Mouse (Mus musculus) embryonic facial prominence, embryonic 14.5 days (tissue): ENCODE data around the gene Pglyrp2. TPM values are rescaled to one million over a fixed set of nuclear protein-coding genes. Genes with fewer than 3 reads are reported as not detected.

Experiments used
- ATAC-seq: fragments of 200-750 bp; cut with Nextera tagmentation; 2 replicates; pipeline ENCODE4 v1.8.0; 2017; ENCODE audit warnings: low read depth, moderate number of reproducible peaks, moderate TSS enrichment
- DNase-seq: peaks from one replicate; pipeline ENCODE4 v3.0.0-alpha.2; 2015; ENCODE audit warnings: low spot score
- H3K27ac ChIP-seq: fragments of 300-500 bp; sonication (generic); replicated peaks from 2 replicates; pipeline ENCODE4 v1.5.1; 2014; ENCODE audit warnings: low read depth, mild to moderate bottlenecking, low read length, moderate library complexity
- H3K27me3 ChIP-seq: fragments of 300-500 bp; sonication (generic); replicated peaks from 2 replicates; pipeline ENCODE4 v1.6.1; 2014; ENCODE audit warnings: low read length; ENCODE audit not compliant: control insufficient read depth, insufficient read depth
- H3K36me3 ChIP-seq: fragments of 300-500 bp; sonication (generic); 2 replicates; pipeline ENCODE4 v1.6.1; 2014; ENCODE audit warnings: low read length, mixed read lengths; ENCODE audit not compliant: control insufficient read depth, insufficient read depth
- H3K4me1 ChIP-seq: fragments of 300-500 bp; sonication (generic); 2 replicates; pipeline ENCODE4 v1.6.1; 2014; ENCODE audit warnings: antibody characterized with exemption, low read length; ENCODE audit not compliant: control insufficient read depth, insufficient read depth
- H3K4me2 ChIP-seq: fragments of 300-500 bp; sonication (generic); 2 replicates; pipeline ENCODE4 v1.6.1; 2014; ENCODE audit warnings: low read depth, mild to moderate bottlenecking, low read length, moderate library complexity, mixed read lengths
- H3K4me3 ChIP-seq: fragments of 300-500 bp; sonication (generic); 2 replicates; pipeline ENCODE4 v1.5.1; 2014; ENCODE audit warnings: low read depth, mild to moderate bottlenecking, low read length
- H3K9ac ChIP-seq: fragments of 300-500 bp; sonication (generic); 2 replicates; pipeline ENCODE4 v1.6.1; 2014; ENCODE audit warnings: low read depth, mild to moderate bottlenecking, low read length, moderate library complexity, mixed read lengths
- H3K9me3 ChIP-seq: fragments of 300-500 bp; sonication (generic); 2 replicates; pipeline ENCODE4 v1.6.1; 2016; ENCODE audit warnings: low read length; ENCODE audit not compliant: control insufficient read depth
- WGBS: fragments of 180-500 bp; shearing (Covaris S2); extraction: QIAGEN DNeasy Blood & Tissue Kit; methylation state at CpG from one replicate; pipeline ENCODE4 v1.1.7; 2014; 5-methylcytosine and 5-hydroxymethylcytosine counted together
- polyA plus RNA-seq: library from polyadenylated mRNA; unstranded; fragments of >200 nt; fragmentation: Nextera tagmentation; extraction: Ambion mirVana; gene quantifications from 2 replicates; pipeline ENCODE4 v1.2.1, GENCODE M21; 2014

The Pglyrp2 gene
- polyA plus RNA-seq, 1 experiment from 2014 or later = 0.17 TPM

DNA sequence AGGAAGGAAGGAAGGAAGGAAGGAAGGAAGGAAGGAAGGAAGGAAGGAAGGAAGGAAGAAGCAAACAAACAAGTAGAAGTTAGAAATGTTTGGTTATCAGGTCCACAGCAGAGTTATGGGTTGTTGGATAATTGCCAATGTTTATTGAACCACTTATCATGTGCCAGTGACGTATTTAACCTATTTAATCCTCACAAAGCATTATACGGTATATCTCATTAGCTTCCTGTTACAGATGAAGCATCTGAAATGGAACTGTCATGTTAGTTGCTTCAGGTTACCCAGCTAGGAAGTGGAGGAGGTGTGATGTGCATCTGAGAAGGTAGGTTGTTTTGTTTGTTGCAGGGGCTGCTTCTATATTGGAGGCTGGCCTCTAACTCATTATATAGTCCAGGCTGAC lies 4.0 kb downstream of the Pglyrp2 start:
- Histone ChIP-seq H3K4me1 (no peaks in the 10 kb centered on the region), H3K36me3 (no peaks in the 10 kb centered on the region), H3K9me3 (no peaks in the 10 kb centered on the region), H3K27ac (no peak overlapping the region), H3K9ac (no peak overlapping the region), H3K4me3 (no peak overlapping the region), H3K27me3 (peaks cover 15% of the 10 kb centered on the region), H3K4me2 (no peak overlapping the region)
- DNase-seq (no peak), ATAC-seq (no peak)
- WGBS = 51% methylated on average over 2 of the region's 2 CpGs

DNA sequence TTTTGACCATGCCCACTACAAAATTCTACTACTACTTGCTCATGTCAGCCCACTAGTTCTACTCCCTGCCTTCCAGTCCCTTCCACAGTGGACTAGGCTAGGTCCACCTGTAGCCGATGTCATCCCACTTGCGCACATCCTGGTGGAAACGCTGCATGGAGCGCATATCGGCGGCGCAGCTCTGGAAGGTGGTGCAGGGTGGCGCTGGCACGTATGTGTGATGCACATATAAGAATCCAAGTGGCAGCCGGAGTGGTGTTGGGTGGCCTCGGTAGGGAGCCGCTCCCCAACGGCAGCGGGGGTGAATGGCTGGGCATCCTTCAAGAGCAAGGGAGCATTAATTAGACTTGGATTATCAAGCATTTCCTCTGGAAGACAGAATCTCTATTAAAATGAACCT lies 7.2 kb downstream of the Pglyrp2 start:
- no peak for DNase-seq
- peaks cover 15% of the 10 kb centered on the region for H3K27me3 ChIP-seq
- no peaks in the 10 kb centered on the region for H3K36me3 ChIP-seq
- no peak for ATAC-seq
- H3K4me3 ChIP-seq = no peak overlapping the region
- H3K9me3 ChIP-seq = no peaks in the 10 kb centered on the region
- no peak overlapping the region for H3K27ac ChIP-seq
- WGBS = 95% methylated on average over 14 of the region's 14 CpGs
- no peak overlapping the region for H3K4me2 ChIP-seq
- no peak overlapping the region for H3K9ac ChIP-seq
- no peaks in the 10 kb centered on the region for H3K4me1 ChIP-seq

GRCm38 (mm10) chr17:32415417-32416020 lies 8.4 kb downstream of the Pglyrp2 start:
- no peaks in the 10 kb centered on the region for H3K36me3 ChIP-seq
- H3K27me3 ChIP-seq = peaks cover 15% of the 10 kb centered on the region
- no peak overlapping the region for H3K9ac ChIP-seq
- no peak overlapping the region for H3K4me2 ChIP-seq
- H3K9me3 ChIP-seq = no peaks in the 10 kb centered on the region
- 48% methylated on average over 23 of the region's 24 CpGs for WGBS
- no peak overlapping the region for H3K27ac ChIP-seq
- DNase-seq (no peak), ATAC-seq (no peak)
- H3K4me3 ChIP-seq = no peak overlapping the region
- H3K4me1 ChIP-seq = no peaks in the 10 kb centered on the region

GRCm38 (mm10) chr17:32411898-32412297 lies 12.1 kb downstream of the Pglyrp2 start:
- no peaks in the 10 kb centered on the region for H3K36me3 ChIP-seq
- ATAC-seq (no peak), DNase-seq (no peak)
- peaks cover 15% of the 10 kb centered on the region for H3K27me3 ChIP-seq
- H3K4me2 ChIP-seq = no peak overlapping the region
- no peak overlapping the region for H3K9ac ChIP-seq
- no peaks in the 10 kb centered on the region for H3K4me1 ChIP-seq
- no peak overlapping the region for H3K4me3 ChIP-seq
- WGBS = 79% methylated on average over 6 of the region's 6 CpGs
- H3K27ac ChIP-seq = no peak overlapping the region
- no peaks in the 10 kb centered on the region for H3K9me3 ChIP-seq

GRCm38 (mm10) chr17:32403417-32403816 lies 20.6 kb downstream of the Pglyrp2 start, which contains the start of gene Rasal3:
Gene Rasal3 (minus strand): TSS chr17:32403583.
- Histone ChIP-seq H3K4me2 (no peak within 1 kb of the TSS), H3K9me3 (no peaks in the 10 kb centered on the region), H3K4me1 (no peaks in the 10 kb centered on the region), H3K9ac (no peak within 1 kb of the TSS), H3K4me3 (no peak within 1 kb of the TSS), H3K36me3 (no peaks in the 10 kb centered on the region), H3K27me3 (peaks cover 11% of the 10 kb centered on the region), H3K27ac (no peak within 1 kb of the TSS)
- DNase-seq (no peak), ATAC-seq (no peak)
- WGBS = 75% methylated on average over 8 of the region's 8 CpGs

DNA sequence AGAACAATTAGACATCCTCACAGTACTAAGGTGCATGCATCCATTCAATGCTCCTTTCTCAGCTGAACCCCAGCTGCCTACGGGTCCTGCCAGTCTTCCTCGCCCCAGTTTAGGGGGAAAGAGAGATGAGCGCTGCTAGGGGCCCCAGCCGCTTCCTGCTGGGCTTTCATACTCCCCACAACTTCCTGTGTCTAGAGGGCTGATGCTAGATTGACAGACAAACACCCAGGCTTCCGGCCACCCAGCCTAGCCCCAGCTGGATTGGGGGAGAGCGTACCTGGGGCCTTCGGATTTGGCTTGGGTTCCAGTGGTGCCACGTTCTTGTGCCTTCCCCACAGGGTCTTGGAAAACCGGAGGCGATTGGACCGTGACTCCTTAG lies 21.2 kb downstream of the Pglyrp2 start:
- ATAC-seq (no peak), DNase-seq (no peak)
- H3K4me3 ChIP-seq = no peak overlapping the region
- 70% methylated on average over 11 of the region's 11 CpGs for WGBS
- no peak overlapping the region for H3K9ac ChIP-seq
- H3K4me1 ChIP-seq = no peaks in the 10 kb centered on the region
- H3K27me3 ChIP-seq = peaks cover 17% of the 10 kb centered on the region
- no peaks in the 10 kb centered on the region for H3K36me3 ChIP-seq
- H3K9me3 ChIP-seq = no peaks in the 10 kb centered on the region
- H3K4me2 ChIP-seq = no peak overlapping the region
- H3K27ac ChIP-seq = no peak overlapping the region

GRCm38 (mm10) chr17:32402011-32402778 lies 21.8 kb downstream of the Pglyrp2 start:
- H3K4me3 ChIP-seq = no peak overlapping the region
- H3K36me3 ChIP-seq = no peaks in the 10 kb centered on the region
- WGBS = 79% methylated on average over 9 of the region's 9 CpGs
- H3K4me1 ChIP-seq = no peaks in the 10 kb centered on the region
- no peak overlapping the region for H3K9ac ChIP-seq
- H3K9me3 ChIP-seq = no peaks in the 10 kb centered on the region
- no peak overlapping the region for H3K4me2 ChIP-seq
- peaks cover 23% of the 10 kb centered on the region for H3K27me3 ChIP-seq
- H3K27ac ChIP-seq = no peak overlapping the region
- DNase-seq (no peak), ATAC-seq (no peak)

DNA sequence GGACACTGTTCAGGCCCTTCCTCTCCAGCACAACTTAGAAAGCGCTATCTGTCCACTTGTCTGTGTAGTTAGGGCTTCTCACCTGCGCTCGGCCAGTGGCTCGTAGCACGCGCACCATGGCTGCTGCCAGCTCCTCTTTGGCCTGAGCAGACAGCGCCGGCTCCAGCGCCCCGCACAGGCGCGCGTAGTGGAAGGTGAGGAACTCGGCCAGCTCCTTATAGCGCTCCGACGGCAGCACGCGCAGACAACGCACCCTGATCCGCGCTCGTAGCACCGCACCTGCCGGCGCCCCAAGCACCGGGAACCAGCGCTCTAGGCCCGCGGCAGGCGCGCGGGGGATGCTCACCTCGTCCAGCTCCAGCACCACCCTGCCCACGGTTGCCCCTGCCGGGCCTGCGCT lies 27.7 kb downstream of the Pglyrp2 start:
- ATAC-seq (no peak), DNase-seq (no peak)
- Histone ChIP-seq H3K4me3 (peak overlapping the region; percentile 23), H3K27ac (no peak overlapping the region), H3K36me3 (no peaks in the 10 kb centered on the region), H3K4me1 (0 out of 2 replicates have a peak, but pooled peaks cover 4% of the 10 kb centered on the region), H3K4me2 (peak overlapping the region; percentile 50), H3K27me3 (peaks cover 81% of the 10 kb centered on the region), H3K9me3 (no peaks in the 10 kb centered on the region), H3K9ac (no peak overlapping the region)
- WGBS = 2% methylated on average over 23 of the region's 37 CpGs

DNA sequence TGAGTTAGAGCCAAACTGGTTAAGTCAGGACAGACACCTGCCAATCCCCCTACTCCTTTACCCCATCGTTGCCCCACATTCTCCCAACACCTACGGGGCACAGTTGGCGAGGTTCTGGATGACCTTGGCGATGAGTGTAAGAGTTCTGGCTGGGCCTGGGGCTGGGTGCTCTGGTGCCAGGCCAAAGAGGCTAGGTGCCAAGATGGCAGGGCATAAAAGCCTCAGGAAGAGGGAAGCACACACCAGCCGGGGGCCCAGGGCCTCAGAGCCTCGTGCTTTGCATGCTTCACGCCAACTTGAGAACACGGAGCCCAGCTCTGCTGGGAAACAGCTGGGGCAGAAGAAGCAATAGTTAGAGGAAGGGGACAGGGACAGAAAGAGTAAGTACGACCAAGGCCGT lies 30.0 kb downstream of the Pglyrp2 start:
- H3K9ac ChIP-seq = no peak overlapping the region
- no peak overlapping the region for H3K4me2 ChIP-seq
- H3K4me3 ChIP-seq = no peak overlapping the region
- DNase-seq = no peak
- WGBS = 85% methylated on average over 10 of the region's 10 CpGs
- no peaks in the 10 kb centered on the region for H3K36me3 ChIP-seq
- no peaks in the 10 kb centered on the region for H3K9me3 ChIP-seq
- 0 out of 2 replicates have a peak, but pooled peaks cover 4% of the 10 kb centered on the region for H3K4me1 ChIP-seq
- ATAC-seq = no peak
- peaks cover 89% of the 10 kb centered on the region for H3K27me3 ChIP-seq
- H3K27ac ChIP-seq = no peak overlapping the region
